Mouse (Mus musculus) E14TG2a.4 (cell line): Measurements from ENCODE around the gene Olfr868.

ENCODE experiments used
- CTCF ChIP-seq: conservative IDR thresholded peaks from 2 replicates; pipeline ENCODE4 v1.5.1; 2014; ENCODE audit warnings: low read length
- NANOG ChIP-seq: IDR thresholded peaks from 2 replicates; pipeline ENCODE4 v1.6.1; 2014; ENCODE audit warnings: borderline replicate concordance, low read length, mixed read lengths
- POU5F1 ChIP-seq: IDR thresholded peaks from 2 replicates; pipeline ENCODE4 v1.6.1; 2014; ENCODE audit warnings: low read length, borderline replicate concordance

- TF ChIP-seq CTCF = no peak
- TF ChIP-seq POU5F1 = no peak
- TF ChIP-seq NANOG = no peak
Observed at GRCm38 (mm10) chr9:20098326-20098725, at the start of gene Olfr868.
